Mouse (Mus musculus) mature B cell (primary cell): ENCODE measurements at regions not wholly inside any gene's neighbourhood (a gene's known extent, or its start where the extent isn't known, plus 50 kb on each side); places are given as distances from the start of the nearest gene placed in this dataset.

Experiments used
- in situ Hi-C: fragments of 300-500 bp; cut with MboI; formaldehyde crosslinking; loops from 2 replicates; pipeline ENCODE4 v1.14.3; 2019

DNA sequence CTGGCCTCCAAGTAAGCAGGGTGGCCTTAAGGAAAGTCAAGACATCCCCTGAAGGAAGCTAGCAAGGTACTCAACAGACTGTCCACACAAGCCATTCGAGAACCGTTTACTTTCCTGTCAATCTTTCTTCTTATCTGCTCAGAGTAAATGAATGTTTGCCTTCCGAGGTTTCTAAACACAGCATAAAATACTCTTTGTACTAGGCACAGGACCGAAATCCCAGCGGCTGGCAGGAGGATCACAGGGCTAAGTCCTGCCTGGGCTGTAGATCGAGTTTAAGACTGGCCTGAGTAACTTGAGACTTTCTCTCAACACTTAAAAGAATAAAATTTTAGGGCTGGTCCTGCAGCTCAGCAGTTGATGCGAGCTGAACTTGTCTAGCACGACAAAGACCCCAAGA is 175.9 kb downstream of the Bcl2l11 start:
- in situ Hi-C loops = no loop called here

DNA sequence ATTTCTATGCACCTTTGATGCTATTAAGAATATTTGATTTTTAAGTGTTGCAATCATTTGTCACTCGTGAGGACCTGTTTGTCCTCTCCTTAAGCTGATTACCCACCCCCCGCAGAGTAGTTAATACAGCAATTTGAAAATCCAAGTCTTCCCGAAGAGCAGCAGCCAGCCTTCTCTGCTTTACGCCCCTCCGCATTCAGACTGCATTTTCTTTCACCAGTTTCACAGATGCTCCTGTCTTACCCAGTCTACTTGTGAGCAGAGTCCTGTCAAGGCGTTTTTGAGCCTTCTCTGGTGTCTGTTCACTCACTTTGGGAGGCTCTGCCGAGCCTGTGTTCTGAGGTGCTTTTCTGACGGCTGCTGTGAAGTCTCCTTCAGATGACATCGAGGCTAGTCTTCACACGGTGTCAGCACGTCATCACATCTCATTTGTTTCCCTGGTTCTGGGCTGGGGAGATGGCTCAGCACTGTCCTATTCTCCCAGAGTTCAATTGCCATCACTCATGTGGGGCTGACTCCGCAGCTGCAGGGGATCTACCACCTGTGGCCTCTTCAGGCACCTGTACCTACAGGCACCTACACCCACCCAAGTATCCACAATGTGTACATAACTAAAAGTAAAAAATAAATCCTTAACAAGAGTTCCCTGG is 178.3 kb downstream of the Bcl2l11 start:
- in situ Hi-C loops = no loop called here

DNA sequence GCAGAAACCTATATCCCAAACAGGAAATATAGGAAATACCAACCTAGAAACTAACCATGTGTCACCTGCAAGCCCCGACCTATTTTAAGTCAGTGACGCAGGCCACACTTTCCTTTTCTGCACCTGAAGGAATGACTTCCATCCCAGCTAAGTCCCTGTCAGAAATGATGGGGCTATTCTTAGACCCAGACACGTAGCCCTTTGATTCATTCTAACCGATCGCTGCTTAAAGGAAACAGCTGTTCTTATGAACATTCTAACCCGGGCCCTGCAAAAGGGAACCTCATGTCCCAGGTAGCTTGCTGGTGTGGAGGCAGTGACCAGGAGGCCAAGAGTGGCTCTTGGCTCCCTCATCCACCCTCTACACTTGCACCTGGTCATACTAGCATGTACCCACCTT is 180.9 kb downstream of the Bcl2l11 start:
- in situ Hi-C loops = no loop called here

DNA sequence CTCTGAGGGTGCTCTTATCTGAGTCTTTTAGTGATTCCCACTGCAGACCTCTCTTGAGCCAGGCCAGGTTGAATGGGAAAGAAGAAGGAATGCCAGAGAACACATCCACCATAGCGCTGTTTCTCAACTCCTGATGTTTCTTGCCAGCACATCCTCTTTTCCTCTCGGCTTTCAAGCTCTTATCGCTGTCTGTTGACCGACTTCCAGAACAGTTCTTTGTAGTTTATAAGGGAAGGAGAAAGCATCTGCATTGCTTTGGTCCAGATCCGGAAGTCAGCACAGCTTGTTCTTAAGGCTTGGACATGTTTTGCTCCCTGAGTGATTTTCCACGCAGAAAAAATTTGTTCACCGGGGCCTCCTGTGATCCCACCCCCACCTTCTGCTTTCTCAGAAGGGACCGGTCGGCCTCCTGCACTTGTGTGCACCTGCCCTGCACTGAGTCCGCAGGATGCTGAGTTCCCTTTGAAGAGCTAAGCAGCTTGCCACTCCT is 183.7 kb downstream of the Bcl2l11 start:
- in situ Hi-C loops = no loop called here

DNA sequence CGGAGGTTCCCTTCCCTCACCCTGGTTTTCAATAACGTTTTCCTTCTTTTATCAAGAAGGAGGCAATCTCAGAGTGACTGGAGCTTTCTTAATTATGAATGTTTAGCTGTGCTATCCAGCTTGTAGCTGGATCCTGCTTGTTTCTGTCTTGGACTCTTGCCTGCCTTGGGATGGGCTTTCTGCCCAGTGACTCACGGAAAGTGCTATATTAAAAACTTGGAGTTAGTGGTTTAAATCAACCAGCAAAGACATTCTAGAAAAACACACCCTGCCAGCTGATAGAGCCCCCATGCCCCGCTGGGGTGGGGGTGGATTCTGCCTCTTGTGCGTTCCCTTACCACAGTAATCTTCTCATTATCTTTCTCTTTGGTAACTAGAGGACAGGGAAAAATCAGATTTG is 184.2 kb downstream of the Bcl2l11 start:
- in situ Hi-C loops = no loop called here

DNA sequence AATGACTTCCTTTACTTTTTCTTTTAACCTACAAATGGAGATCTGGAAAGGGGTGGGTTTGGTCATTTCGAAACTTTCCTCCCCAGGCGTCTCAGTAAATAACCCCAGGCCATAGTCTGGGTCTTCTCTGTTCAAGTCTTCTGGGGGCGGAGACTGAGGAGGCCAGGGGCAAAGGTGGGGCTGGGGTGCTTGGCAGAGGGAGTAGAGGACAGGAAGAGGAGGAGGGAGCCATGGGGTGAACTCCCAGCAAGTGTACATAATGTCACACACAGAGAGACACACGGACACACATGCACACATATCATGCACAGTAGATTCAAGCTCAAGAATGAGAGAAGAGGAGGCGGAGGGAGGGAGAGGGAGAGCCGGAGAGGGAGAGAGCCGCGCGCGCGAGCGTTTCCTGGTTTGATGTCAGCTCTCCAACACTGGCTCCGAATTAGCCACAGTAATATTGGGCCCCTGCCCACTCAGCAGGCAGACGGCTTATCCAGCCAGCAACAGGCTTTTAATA is 186.3 kb downstream of the Bcl2l11 start:
- in situ Hi-C loops = no loop called here

DNA sequence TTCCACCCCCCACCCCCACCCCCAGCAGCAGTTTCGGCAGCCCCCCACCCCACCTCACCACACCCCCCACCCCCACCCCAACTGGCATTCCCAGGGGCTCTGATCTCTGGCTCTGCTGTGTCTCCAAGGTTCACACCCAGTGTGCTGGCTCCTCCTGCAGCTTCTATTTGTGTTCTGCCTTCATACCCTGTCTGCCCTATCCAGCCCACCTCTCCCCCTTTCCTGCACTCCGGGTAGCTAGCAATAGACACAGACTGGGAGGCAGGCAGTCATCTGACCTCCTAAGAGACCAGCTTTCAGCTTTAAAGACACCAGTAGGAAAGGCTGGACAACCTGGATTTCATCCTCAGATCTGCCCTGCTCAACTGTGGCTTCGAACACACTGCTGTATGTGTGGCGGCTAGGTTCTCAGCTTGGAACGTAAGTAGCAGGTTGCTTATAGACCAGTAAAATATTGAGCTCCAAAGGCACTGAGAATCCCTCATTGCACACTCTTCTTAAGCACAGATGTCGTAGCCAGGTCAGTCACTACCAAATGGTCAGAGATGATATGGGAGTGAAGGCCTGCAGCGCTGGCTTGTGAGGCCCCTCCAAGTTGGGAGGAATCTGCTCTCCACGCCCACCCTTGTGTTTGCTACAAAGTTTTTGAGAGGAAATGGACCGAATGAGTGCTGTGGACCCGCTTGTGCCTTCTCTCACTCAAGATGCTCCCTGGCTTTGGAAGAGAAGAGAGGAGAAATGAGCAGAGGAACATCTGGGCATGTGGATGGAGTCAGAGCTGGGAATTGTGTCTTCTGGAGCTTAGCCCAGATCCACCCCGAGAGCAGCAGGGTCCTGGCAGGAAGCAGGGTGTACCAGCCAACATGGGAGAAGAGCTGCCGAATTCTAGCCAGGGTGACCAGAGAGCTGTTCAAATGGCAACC is 187.1 kb downstream of the Bcl2l11 start:
- in situ Hi-C loops = no loop called here

DNA sequence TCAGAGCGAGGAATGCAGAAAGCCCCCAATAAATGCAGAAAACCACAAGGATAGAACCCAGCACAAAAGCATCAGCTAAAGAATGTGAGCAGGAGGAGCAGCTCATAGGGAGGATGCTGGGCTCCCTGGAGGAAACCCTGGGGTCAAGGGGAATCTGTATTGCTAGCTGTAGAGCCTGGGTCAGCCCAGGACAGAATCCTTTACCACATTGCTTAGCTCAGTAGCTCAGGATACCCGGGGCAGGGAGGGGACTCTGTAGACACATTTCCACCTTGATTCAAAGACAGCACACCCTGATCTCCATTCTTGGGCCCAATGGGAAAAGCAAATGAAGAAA is 187.7 kb downstream of the Bcl2l11 start:
- in situ Hi-C loops = no loop called here

DNA sequence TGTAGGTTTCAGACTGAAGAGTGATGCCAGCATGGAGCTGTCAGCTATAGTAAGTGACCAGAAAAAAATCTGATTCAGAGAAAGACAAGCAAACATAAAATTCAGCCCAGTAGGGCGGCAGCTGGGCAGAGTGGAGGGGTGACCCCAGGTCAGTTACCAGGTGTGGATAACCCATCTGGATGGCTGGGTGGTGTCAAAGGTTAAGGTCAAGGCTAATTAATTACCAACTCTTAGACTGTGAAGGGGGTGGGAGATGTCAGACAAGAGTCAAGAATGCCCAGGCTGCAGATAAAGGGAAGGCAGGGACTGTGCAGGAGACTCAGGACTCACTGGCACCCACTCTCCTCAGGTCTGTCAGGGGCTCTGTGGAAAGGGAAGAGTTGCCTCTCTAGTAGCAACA is 188.1 kb downstream of the Bcl2l11 start:
- in situ Hi-C loops = no loop called here

DNA sequence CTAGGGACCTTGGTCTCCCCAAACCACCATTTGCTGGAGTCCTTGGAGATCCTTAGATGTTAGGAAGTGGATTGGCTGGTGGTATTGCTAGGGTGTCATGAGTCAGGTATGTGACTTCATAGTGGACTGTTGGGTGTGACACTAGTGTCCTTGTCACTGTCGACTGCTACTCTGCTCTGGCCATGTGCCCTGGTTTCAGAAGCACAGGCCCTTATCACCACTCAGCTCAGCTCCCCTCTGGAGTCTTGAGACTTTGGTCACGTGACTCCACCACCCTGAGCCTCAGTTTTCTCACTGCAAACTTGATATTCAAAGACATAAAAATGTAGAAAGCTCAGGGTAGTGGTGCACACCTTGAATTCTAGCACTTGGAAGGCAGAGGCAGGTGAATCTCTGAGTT is 190.7 kb downstream of the Bcl2l11 start:
- in situ Hi-C loops = no loop called here

DNA sequence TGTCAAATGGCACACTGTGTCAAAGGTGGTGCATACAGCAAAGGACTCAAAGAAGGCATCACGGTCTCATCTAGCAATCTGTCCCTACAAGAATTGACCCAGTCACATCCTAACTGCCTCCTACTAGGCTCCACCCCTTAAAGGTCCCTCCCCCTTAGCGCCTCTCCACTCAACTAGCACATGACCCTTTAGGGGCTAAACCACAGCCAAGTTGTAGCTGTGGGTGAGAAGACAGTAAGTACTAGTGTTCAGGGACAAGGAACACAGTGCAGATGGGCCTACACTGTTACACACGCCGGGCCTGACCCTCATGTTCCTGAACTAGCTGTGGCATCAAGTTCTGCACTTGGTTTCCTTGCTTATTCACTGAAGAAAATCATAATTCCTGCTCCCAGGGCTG is 192.4 kb downstream of the Bcl2l11 start:
- in situ Hi-C loops = no loop called here

DNA sequence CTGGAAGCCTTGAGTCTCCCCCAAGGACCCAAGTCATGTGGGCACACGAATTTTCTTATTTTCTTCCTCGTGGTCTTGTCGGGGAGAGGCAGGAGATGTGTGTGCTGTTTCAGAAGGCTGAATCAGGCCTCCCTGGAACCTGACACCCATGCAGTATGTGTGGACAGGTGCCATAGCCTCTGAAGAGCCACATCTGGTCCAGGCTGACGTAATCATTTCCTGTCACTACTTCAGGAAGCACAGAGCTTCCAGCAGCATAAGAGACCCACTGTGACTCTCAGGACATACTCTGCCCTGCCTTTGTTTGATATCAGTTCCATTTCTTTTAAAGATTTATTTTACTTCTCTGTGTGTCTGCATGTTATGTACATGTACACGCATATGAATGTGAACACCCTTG is 193.1 kb downstream of the Bcl2l11 start:
- in situ Hi-C loops = no loop called here

DNA sequence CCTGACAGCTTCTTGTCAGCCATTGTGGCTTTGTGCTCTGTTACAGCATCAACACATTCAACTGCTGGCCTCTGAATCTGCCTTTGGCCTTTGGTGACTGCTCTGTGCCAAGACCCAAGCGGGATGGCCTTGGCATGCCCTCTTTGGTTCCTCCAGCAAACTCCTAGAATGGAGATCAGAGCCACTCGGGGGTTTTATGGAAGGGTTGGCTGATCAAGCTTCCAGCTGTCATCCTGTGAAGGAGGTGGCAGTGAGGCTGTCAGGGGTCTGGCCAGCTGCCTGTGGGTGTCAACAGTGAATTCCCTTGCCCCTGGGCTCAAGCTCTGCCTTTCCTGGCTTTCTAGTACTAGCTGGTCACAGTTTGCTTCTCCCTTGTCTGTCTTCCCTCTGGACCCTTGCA is 195.6 kb downstream of the Bcl2l11 start:
- in situ Hi-C loops = no loop called here

DNA sequence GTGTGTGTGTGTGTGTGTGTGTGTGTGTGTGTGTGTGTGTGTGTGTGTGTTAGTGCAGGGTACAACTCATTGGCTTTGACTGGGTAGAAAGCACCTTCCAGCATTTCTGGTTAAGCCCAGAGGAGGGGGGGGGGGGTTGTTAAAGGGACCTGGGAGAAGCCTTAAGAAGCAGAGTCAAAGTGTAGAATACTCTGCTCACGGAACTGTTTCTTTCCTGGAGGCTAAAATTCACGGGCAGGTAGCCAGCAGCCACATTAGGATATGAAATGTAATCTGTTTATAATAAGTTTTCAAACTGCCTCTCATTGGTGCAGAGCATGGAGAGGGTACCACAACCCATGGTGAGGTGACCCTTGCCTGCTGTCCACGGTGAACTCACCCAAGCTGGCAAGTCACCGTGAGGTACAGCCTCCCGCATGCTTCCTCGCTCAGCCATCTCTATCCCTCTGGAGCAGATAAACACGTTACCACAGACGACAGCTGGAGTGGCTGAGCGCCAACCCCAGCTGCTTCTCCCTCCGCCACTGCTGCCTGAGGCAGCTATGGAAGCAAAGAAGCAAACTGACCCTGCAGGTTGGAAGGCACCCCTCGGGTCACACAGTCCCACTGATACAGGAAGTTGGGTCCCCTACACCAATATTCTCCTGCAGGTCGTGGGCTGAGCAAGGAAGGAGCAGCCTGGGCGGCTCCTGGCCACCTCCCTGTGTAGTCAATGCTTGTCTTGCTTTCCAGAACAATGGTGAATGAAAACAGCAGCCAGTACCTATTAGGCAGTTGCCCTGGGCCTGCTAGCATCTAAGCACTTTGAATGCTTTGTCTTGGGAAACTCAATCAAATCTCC is 198.6 kb downstream of the Bcl2l11 start:
- in situ Hi-C loops = no loop called here

DNA sequence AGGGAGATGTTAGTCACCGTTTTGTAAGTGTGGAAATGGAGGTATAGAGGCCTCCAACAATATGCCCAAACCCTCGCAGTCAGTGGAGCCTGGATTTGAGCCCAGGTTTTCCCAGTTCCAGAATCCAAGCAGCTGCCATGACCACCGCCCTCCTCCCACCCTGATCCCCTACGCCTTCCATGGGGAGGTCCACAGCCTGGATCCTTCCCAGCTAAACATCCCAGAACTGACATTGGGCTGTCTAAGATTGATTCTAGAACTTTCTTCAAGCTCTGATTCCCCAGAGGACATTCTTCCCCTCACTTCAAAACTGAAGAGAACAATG is 199.2 kb downstream of the Bcl2l11 start:
- in situ Hi-C loops = no loop called here

DNA sequence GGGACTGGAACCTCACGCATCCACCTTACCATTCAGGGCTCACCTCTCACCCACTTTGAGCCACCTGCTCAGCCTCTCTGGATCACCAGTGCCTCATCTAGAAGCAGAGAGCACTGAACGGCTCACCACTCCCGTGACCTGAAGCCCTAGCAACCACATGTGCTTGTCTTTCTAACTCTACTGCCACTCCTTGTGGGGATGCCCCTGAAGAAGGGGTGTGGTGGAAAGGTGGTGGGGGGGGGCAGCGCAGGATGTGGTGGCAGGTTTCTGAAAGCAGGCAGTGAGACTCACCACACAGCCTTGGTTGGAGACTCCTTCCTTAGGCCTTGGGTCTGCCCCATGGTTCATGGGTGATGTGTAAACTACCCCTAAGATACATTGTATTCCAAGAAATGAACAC is 199.6 kb downstream of the Bcl2l11 start:
- in situ Hi-C loops = no loop called here

DNA sequence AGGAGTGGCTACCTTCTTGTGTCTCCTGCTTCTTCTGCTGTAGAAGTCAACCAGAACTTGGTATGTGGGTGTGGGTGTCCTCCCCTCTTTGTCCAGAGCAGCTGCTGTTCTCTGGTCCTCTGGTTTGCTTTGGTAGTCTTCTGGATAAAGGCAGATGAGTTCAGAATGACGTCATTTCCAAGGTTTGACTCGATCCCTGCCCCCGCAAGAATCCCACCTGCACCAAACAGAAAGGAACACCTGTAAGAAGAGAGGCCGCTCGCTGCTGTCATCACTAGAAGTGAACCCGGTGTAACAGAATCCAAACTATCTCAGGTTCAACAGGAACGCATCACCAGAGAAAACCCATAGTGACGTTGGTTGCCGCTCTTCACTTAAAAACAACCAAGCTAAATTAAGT is 205.0 kb downstream of the Bcl2l11 start:
- in situ Hi-C loops = no loop called here

DNA sequence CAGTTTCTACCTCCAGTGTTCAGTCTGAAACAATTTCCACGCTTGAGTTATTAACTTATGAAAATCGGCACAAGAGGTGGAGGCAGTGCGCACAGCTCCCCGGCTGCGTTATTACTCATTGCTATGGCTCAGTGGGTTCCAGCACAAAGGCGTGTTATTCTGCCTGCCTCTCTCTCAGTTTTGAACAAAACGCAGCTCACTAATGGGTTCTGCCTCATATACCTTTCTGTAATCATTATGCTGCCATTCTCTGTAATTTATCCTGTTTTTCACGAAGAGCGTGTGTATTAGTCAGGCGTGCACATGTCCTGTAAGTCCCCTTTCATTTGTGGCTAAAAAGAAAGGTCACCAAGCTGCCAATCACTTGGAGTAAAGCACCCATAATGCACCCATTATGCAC is 205.4 kb downstream of the Bcl2l11 start:
- in situ Hi-C loops = no loop called here

DNA sequence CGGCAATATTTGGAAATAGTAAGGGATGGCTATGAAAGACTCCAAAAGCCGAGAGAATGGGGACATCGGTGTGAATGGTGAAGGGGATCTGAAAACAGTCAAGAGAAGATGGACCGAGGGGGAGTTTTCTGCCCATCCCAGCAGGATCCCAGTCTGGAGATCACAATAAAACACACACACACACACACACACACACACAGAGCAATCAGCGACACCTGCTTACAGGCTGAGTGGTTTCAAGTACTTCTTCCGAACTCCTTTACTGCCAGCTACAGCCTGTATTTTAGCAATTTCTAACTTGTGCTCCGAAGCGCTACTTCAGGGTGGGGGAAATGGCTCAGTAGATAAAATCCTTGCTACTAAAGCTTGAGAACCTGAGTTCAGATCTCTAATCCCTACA is 205.8 kb downstream of the Bcl2l11 start:
- in situ Hi-C loops = no loop called here

DNA sequence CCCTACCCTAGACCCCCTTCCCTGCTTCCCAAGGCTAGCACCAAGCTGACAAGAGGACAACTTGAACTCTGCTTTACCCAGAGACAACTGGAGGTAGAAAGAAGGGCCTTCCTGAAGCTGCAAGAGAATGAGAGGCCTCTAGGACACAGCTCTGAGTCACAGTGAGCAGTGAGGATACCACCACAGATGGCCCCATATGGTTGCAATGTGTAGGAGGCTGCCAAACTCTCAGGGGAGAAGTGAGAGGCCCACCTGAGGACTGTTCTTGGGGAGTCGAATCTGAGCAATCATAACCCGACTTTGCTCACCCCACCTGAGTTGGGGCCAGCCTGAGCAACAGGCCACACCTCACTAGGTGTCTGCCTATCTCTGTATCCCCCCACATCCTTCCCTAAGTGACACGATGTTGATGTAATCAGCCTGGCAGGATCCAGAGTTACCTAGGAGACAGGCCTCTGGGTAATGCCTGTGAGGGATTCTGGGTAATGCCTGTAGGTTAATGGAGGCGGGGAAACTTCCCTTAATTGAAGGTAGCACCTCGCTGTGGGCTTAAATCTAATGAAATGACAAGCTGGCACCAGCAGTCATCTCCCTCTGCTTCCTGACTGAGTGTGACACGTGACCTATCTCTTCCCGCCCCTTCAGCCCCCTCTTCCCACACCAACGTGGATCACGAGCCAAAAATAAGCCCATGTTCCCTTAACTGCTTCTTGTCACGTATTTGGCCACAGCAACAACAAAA is 207.7 kb downstream of the Bcl2l11 start:
- in situ Hi-C loops = no loop called here

DNA sequence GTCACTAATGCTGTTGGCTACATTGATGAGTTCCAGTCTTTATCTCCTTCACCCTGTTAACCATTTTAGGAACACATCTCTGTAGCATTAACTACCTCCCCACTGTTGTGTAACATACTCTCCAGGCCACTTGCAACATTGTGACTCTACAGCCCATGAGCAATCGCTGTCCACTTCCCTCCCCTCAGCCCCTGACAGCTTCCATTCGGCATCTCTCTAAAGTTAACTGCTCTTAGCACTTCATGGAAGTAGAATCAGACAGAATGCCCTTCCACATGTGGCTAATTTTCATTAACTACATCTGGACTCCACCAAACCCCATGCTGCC is 208.3 kb downstream of the Bcl2l11 start:
- in situ Hi-C loops = no loop called here
